Mouse (Mus musculus) cerebellum, adult 2 months (tissue): ENCODE data around the gene Plcg1.

Experiments used
- CTCF ChIP-seq: fragments of 200-500 bp; IDR thresholded peaks from 2 replicates; pipeline ENCODE4 v1.5.1; 2011; ENCODE audit warnings: low read depth, mild to moderate bottlenecking, control low read depth, low read length, moderate library complexity, borderline replicate concordance; ENCODE audit not compliant: insufficient read depth
- POLR2A ChIP-seq: fragments of 200-500 bp; IDR thresholded peaks from 2 replicates; pipeline ENCODE4 v1.6.1; 2011; ENCODE audit warnings: low read length, control low read depth, borderline replicate concordance; ENCODE audit not compliant: insufficient read depth

- no peak for TF ChIP-seq CTCF
- no peak for TF ChIP-seq POLR2A
These were observed 40.5 kb downstream of the Plcg1 start for GRCm38 (mm10) chr2:160771325-160772276.
